Mouse (Mus musculus) myocyte (in vitro differentiated cells): ENCODE measurements around the gene Capn11. TPM values are rescaled to one million over a fixed set of nuclear protein-coding genes. Genes with fewer than 3 reads are reported as not detected.

ENCODE experiments used
- H3K27me3 ChIP-seq: one replicate; pipeline ENCODE4 v1.6.1; 2011; ENCODE audit not compliant: control insufficient read depth, insufficient read depth, insufficient read length
- H3K36me3 ChIP-seq: one replicate; pipeline ENCODE4 v1.6.1; 2011; ENCODE audit not compliant: control insufficient read depth, insufficient read depth
- H3K4me2 ChIP-seq: one replicate; pipeline ENCODE4 v1.6.1; 2011; ENCODE audit warnings: low read depth, control low read depth
- H3K4me3 ChIP-seq: one replicate; pipeline ENCODE4 v1.5.1; 2011; ENCODE audit warnings: mild to moderate bottlenecking, control low read depth, moderate library complexity
- H3K79me2 ChIP-seq: one replicate; pipeline ENCODE4 v1.6.1; 2011; ENCODE audit not compliant: control insufficient read depth, insufficient read depth
- H3ac ChIP-seq: one replicate; pipeline ENCODE4 v1.6.1; 2011; ENCODE audit not compliant: control insufficient read depth, insufficient read length
- CEBPB ChIP-seq: IDR thresholded peaks from 2 replicates; pipeline ENCODE4 v1.6.1; 2011; ENCODE audit warnings: mild to moderate bottlenecking, moderate library complexity; ENCODE audit not compliant: poor library complexity, insufficient read depth, severe bottlenecking
- E2F4 ChIP-seq: IDR thresholded peaks from one replicate; pipeline ENCODE4 v1.6.1; 2011; ENCODE audit warnings: mild to moderate bottlenecking, control low read depth, moderate library complexity; ENCODE audit not compliant: insufficient read depth
- MAX ChIP-seq: IDR thresholded peaks from one replicate; pipeline ENCODE4 v1.6.1; 2011; ENCODE audit warnings: low read depth, mild to moderate bottlenecking, control low read depth
- MYOD1 ChIP-seq, 3 experiments: IDR thresholded peaks; one replicate each; pipeline ENCODE4 v1.6.1; 2011; ENCODE audit warnings: control low read depth in 2 of 3, low read depth in 2 of 3, mild to moderate bottlenecking in 2 of 3, moderate library complexity in 1 of 3; ENCODE audit not compliant: insufficient read length in 2 of 3, control insufficient read depth in 1 of 3
- MYOG ChIP-seq, 3 experiments: IDR thresholded peaks; one replicate each; pipeline ENCODE4 v1.6.1; 2011; ENCODE audit warnings: control low read depth in 2 of 3, low read depth in 2 of 3, mild to moderate bottlenecking in 2 of 3; ENCODE audit not compliant: insufficient read length in 2 of 3, control insufficient read depth in 1 of 3, insufficient read depth in 1 of 3
- POLR2A ChIP-seq: IDR thresholded peaks from one replicate; pipeline ENCODE4 v1.6.1; 2011; ENCODE audit warnings: low read depth, mild to moderate bottlenecking, control low read depth, moderate library complexity; ENCODE audit not compliant: insufficient read length
- POLR2AphosphoS2 ChIP-seq: IDR thresholded peaks from one replicate; pipeline ENCODE4 v1.6.1; 2011; ENCODE audit warnings: low read depth, control low read depth; ENCODE audit not compliant: insufficient read length
- REST ChIP-seq: IDR thresholded peaks from one replicate; pipeline ENCODE4 v1.6.1; 2011; ENCODE audit warnings: mild to moderate bottlenecking, control low read depth, moderate library complexity; ENCODE audit not compliant: insufficient read depth, insufficient read length
- SRF ChIP-seq: IDR thresholded peaks from one replicate; pipeline ENCODE4 v1.6.1; 2011; ENCODE audit warnings: low read depth; ENCODE audit not compliant: control insufficient read depth, insufficient read length
- TCF12 ChIP-seq: IDR thresholded peaks from one replicate; pipeline ENCODE4 v1.6.1; 2011; ENCODE audit warnings: mild to moderate bottlenecking, control low read depth; ENCODE audit not compliant: poor library complexity, insufficient read depth, severe bottlenecking
- TCF3 ChIP-seq: IDR thresholded peaks from one replicate; pipeline ENCODE4 v1.6.1; 2011; ENCODE audit warnings: low read depth, control low read depth; ENCODE audit not compliant: insufficient read length
- USF1 ChIP-seq: IDR thresholded peaks from one replicate; pipeline ENCODE4 v1.6.1; 2011; ENCODE audit warnings: low read depth, mild to moderate bottlenecking, control low read depth, moderate library complexity
- polyA plus RNA-seq: library from polyadenylated mRNA; unstranded; fragments of >200 nt; fragmentation: generic; extraction: Trizol; gene quantifications from one replicate; pipeline ENCODE4 v1.2.1, GENCODE M21; 2012; ENCODE audit warnings: missing spikeins

Gene Capn11
- polyA plus RNA-seq, 1 experiment: 0.38 TPM

GRCm38 (mm10) chr17:45616679-45617078, 42.4 kb downstream of the Capn11 start:
- Histone ChIP-seq H3K79me2 (no peaks in the 10 kb centered on the region), H3K4me2 (peak overlapping the region; percentile 72), H3K4me3 (no peak overlapping the region), H3ac (no peak overlapping the region), H3K36me3 (no peaks in the 10 kb centered on the region), H3K27me3 (no peaks in the 10 kb centered on the region)
- peak; percentile 46; the same call in 1 of the 2 replicates for TF ChIP-seq CEBPB
- no peak for TF ChIP-seq MYOD1 (IDR thresholded peaks at IDR 0.05; ENCODE audit: control insufficient read depth in 1 of 3, insufficient read length in 2 of 3, low read depth in 2 of 3)

GRCm38 (mm10) chr17:45616046-45616650, 43.0 kb downstream of the Capn11 start:
- Histone ChIP-seq H3K36me3 (no peaks in the 10 kb centered on the region), H3K27me3 (no peaks in the 10 kb centered on the region), H3K79me2 (no peaks in the 10 kb centered on the region), H3K4me3 (no peak overlapping the region), H3ac (no peak overlapping the region), H3K4me2 (peak overlapping the region; percentile 72)
- TF ChIP-seq POLR2AphosphoS2: no peak
- TF ChIP-seq E2F4: no peak
- peak; percentile 99 for TF ChIP-seq TCF3
- TF ChIP-seq MYOD1 (IDR thresholded peaks at IDR 0.05; ENCODE audit: control insufficient read depth in 1 of 3, insufficient read length in 2 of 3, low read depth in 2 of 3): peak; percentile 93 to 100 (median 100)
- TF ChIP-seq MYOG (IDR thresholded peaks at IDR 0.05; ENCODE audit: control insufficient read depth in 1 of 3, insufficient read depth in 1 of 3, insufficient read length in 2 of 3, low read depth in 2 of 3): peak; percentile 100
- peak; percentile 65 for TF ChIP-seq REST
- TF ChIP-seq SRF: no peak
- TF ChIP-seq TCF12: peak; percentile 99
- peak; percentile 32 for TF ChIP-seq POLR2A
- TF ChIP-seq USF1: no peak
- TF ChIP-seq CEBPB: peak; percentile 82; the same call in 1 of the 2 replicates
- no peak for TF ChIP-seq MAX

GRCm38 (mm10) chr17:45612921-45613320, 46.2 kb downstream of the Capn11 start:
- no peaks in the 10 kb centered on the region for H3K36me3 ChIP-seq
- H3K79me2 ChIP-seq: no peaks in the 10 kb centered on the region
- H3ac ChIP-seq: no peak overlapping the region
- TF ChIP-seq REST (no peak), MYOD1 (IDR thresholded peaks at IDR 0.05; ENCODE audit: control insufficient read depth in 1 of 3, insufficient read length in 2 of 3, low read depth in 2 of 3) (no peak), POLR2A (no peak), MAX (no peak), MYOG (IDR thresholded peaks at IDR 0.05; ENCODE audit: control insufficient read depth in 1 of 3, insufficient read depth in 1 of 3, insufficient read length in 2 of 3, low read depth in 2 of 3) (no peak), USF1 (no peak), CEBPB (no peak), E2F4 (no peak), SRF (no peak), TCF12 (no peak), POLR2AphosphoS2 (no peak), TCF3 (no peak)
- no peak overlapping the region for H3K4me3 ChIP-seq
- no peak overlapping the region for H3K4me2 ChIP-seq
- no peaks in the 10 kb centered on the region for H3K27me3 ChIP-seq

GRCm38 (mm10) chr17:45612008-45612407, 47.1 kb downstream of the Capn11 start:
- TF ChIP-seq REST (no peak), TCF3 (no peak), POLR2A (no peak), CEBPB (no peak), SRF (peak; percentile 51), POLR2AphosphoS2 (no peak)
- H3ac ChIP-seq: no peak overlapping the region
- H3K27me3 ChIP-seq: no peaks in the 10 kb centered on the region
- H3K4me3 ChIP-seq: no peak overlapping the region
- H3K4me2 ChIP-seq: no peak overlapping the region
- no peaks in the 10 kb centered on the region for H3K79me2 ChIP-seq
- H3K36me3 ChIP-seq: no peaks in the 10 kb centered on the region

- no peak for TF ChIP-seq TCF12
- TF ChIP-seq MYOG (IDR thresholded peaks at IDR 0.05; ENCODE audit: control insufficient read depth in 1 of 3, insufficient read depth in 1 of 3, insufficient read length in 2 of 3, low read depth in 2 of 3): no peak
- TF ChIP-seq MAX: no peak
- no peak for TF ChIP-seq E2F4
- TF ChIP-seq CEBPB: no peak
- no peak for TF ChIP-seq MYOD1 (IDR thresholded peaks at IDR 0.05; ENCODE audit: control insufficient read depth in 1 of 3, insufficient read length in 2 of 3, low read depth in 2 of 3)
- TF ChIP-seq TCF3: no peak
- TF ChIP-seq REST: no peak
- TF ChIP-seq SRF: no peak
- TF ChIP-seq POLR2A: peak; percentile 66
- TF ChIP-seq POLR2AphosphoS2: peak; percentile 65
- no peak for TF ChIP-seq USF1
- Histone ChIP-seq H3K36me3 (no peaks in the 10 kb centered on the region), H3K4me2 (peak overlapping the region; percentile 58)
Measured at GRCm38 (mm10) chr17:45610144-45610866, 48.8 kb downstream of the Capn11 start.

More at GRCm38 (mm10) chr17:45610144-45610866, 48.8 kb downstream of the Capn11 start:
- H3K79me2 ChIP-seq: no peaks in the 10 kb centered on the region
- no peak overlapping the region for H3ac ChIP-seq
- no peaks in the 10 kb centered on the region for H3K27me3 ChIP-seq
- no peak overlapping the region for H3K4me3 ChIP-seq
